Mouse (Mus musculus): Measurements from ENCODE around the gene Sfxn3. TPM values are rescaled to one million over a fixed set of nuclear protein-coding genes. Genes with fewer than 3 reads are reported as not detected.

The Sfxn3 gene
- polyA plus RNA-seq, 1 experiment from 2014 or later, result 19.2 TPM

Other genes starting within 250 kb of the Sfxn3 start
- gene Slf2, start 116.4 kb upstream of the Sfxn3 start, polyA plus RNA-seq (2016; fragmentation: Nextera tagmentation; extraction: Ambion mirVana), result 49.7 and 53.2 TPM in 2 replicates
- 6.5 and 6.9 TPM in 2 replicates for gene Sema4g, start 58.4 kb upstream of the Sfxn3 start, polyA plus RNA-seq (2016; fragmentation: Nextera tagmentation; extraction: Ambion mirVana)
- gene Twnk, start 41.8 kb upstream of the Sfxn3 start, polyA plus RNA-seq (2016; fragmentation: Nextera tagmentation; extraction: Ambion mirVana), result 27.8 and 27.9 TPM in 2 replicates
- 77.5 and 78.5 TPM in 2 replicates for gene Mrpl43, start 41.1 kb upstream of the Sfxn3 start, polyA plus RNA-seq (2016; fragmentation: Nextera tagmentation; extraction: Ambion mirVana)
- gene Lzts2, start 33.1 kb upstream of the Sfxn3 start, polyA plus RNA-seq (2016; fragmentation: Nextera tagmentation; extraction: Ambion mirVana), result 105 TPM in 2 replicates
- gene Pdzd7, start 1.8 kb upstream of the Sfxn3 start, polyA plus RNA-seq (2016; fragmentation: Nextera tagmentation; extraction: Ambion mirVana), result 0.20 and 0.56 TPM in 2 replicates
- gene Kazald1, start 27.7 kb downstream of the Sfxn3 start, polyA plus RNA-seq (2016; fragmentation: Nextera tagmentation; extraction: Ambion mirVana), result 3.3 and 4.1 TPM in 2 replicates
- 0.39 and 0.63 TPM in 2 replicates for gene Tlx1, start 103.2 kb downstream of the Sfxn3 start, polyA plus RNA-seq (2016; fragmentation: Nextera tagmentation; extraction: Ambion mirVana)
- gene Lbx1, start 188.3 kb downstream of the Sfxn3 start, polyA plus RNA-seq (2016; fragmentation: Nextera tagmentation; extraction: Ambion mirVana), result 2.8 and 3.1 TPM in 2 replicates

Data from limb, embryonic 12.5 days (tissue).